Mouse (Mus musculus): ENCODE results near the gene C87436. TPM values are rescaled to one million over a fixed set of nuclear protein-coding genes. Genes with fewer than 3 reads are reported as not detected.

The C87436 gene
- polyA plus RNA-seq, 1 experiment from 2014 or later, result 24.8 TPM

- no peak overlapping the region for H3K4me3 ChIP-seq (ENCODE audit: low read depth, low read length)
- H3K9ac ChIP-seq (ENCODE audit: low read depth, low read length), result no peak overlapping the region
- no peak overlapping the region for H3K27ac ChIP-seq (ENCODE audit: low read depth, low read length)
- no peak overlapping the region for H3K4me2 ChIP-seq
- H3K4me1 ChIP-seq (replicated peaks; ENCODE audit: control insufficient read depth, insufficient read depth, low read length), result peaks cover 6% of the 10 kb centered on the region; the same call in 1 of the 2 replicates
- DNase-seq (ENCODE audit: low spot score) (no peak), ATAC-seq (replicated peaks; ENCODE audit: low FRiP score) (no peak)
- no peaks in the 10 kb centered on the region for H3K9me3 ChIP-seq (ENCODE audit: control insufficient read depth, low read length)
- peaks cover 2% of the 10 kb centered on the region; the same call in 1 of the 2 replicates for H3K36me3 ChIP-seq (ENCODE audit: control insufficient read depth, insufficient read depth, low read length)
- H3K27me3 ChIP-seq (replicated peaks; ENCODE audit: control insufficient read depth, insufficient read depth, low read length), result no peaks in the 10 kb centered on the region
These were observed 31.9 kb upstream of the C87436 start for GRCm38 (mm10) chr6:86406306-86406705.

- H3K36me3 ChIP-seq (ENCODE audit: control insufficient read depth, insufficient read depth, low read length), result peaks cover 36% of the 10 kb centered on the region
- H3K4me1 ChIP-seq (replicated peaks; ENCODE audit: control insufficient read depth, insufficient read depth, low read length), result no peaks in the 10 kb centered on the region
- ATAC-seq (replicated peaks; ENCODE audit: low FRiP score) (no peak), DNase-seq (ENCODE audit: low spot score) (no peak)
- H3K27ac ChIP-seq (ENCODE audit: low read depth, low read length), result no peak overlapping the region
- H3K9me3 ChIP-seq (ENCODE audit: control insufficient read depth, low read length), result no peaks in the 10 kb centered on the region
- no peak overlapping the region for H3K9ac ChIP-seq (ENCODE audit: low read depth, low read length)
- no peak overlapping the region for H3K4me2 ChIP-seq
- WGBS, result 85% methylated on average over 6 of the region's 6 CpGs
- no peaks in the 10 kb centered on the region for H3K27me3 ChIP-seq (replicated peaks; ENCODE audit: control insufficient read depth, insufficient read depth, low read length)
- no peak overlapping the region for H3K4me3 ChIP-seq (ENCODE audit: low read depth, low read length)
These were observed 19.5 kb upstream of the C87436 start for GRCm38 (mm10) chr6:86418711-86419110.

GRCm38 (mm10) chr6:86419239-86419638, 18.9 kb upstream of the C87436 start:
- Histone ChIP-seq H3K36me3 (ENCODE audit: control insufficient read depth, insufficient read depth, low read length) (peaks cover 38% of the 10 kb centered on the region), H3K4me2 (no peak overlapping the region), H3K27ac (ENCODE audit: low read depth, low read length) (no peak overlapping the region), H3K27me3 (replicated peaks; ENCODE audit: control insufficient read depth, insufficient read depth, low read length) (no peaks in the 10 kb centered on the region), H3K4me3 (ENCODE audit: low read depth, low read length) (no peak overlapping the region), H3K9ac (ENCODE audit: low read depth, low read length) (no peak overlapping the region), H3K9me3 (ENCODE audit: control insufficient read depth, low read length) (no peaks in the 10 kb centered on the region), H3K4me1 (replicated peaks; ENCODE audit: control insufficient read depth, insufficient read depth, low read length) (no peaks in the 10 kb centered on the region)
- DNase-seq (ENCODE audit: low spot score) (no peak), ATAC-seq (replicated peaks; ENCODE audit: low FRiP score) (no peak)
- 84% methylated on average over 3 of the region's 3 CpGs for WGBS

- DNase-seq (ENCODE audit: low spot score), result no peak
- H3K27me3 ChIP-seq (replicated peaks; ENCODE audit: control insufficient read depth, insufficient read depth, low read length), result no peaks in the 10 kb centered on the region
- no peak for ATAC-seq (replicated peaks; ENCODE audit: low FRiP score)
- no peaks in the 10 kb centered on the region for H3K4me1 ChIP-seq (replicated peaks; ENCODE audit: control insufficient read depth, insufficient read depth, low read length)
- no peak overlapping the region for H3K4me2 ChIP-seq
- 76% methylated on average over 6 of the region's 6 CpGs for WGBS
- H3K9ac ChIP-seq (ENCODE audit: low read depth, low read length), result no peak overlapping the region
- H3K9me3 ChIP-seq (ENCODE audit: control insufficient read depth, low read length), result no peaks in the 10 kb centered on the region
- H3K4me3 ChIP-seq (ENCODE audit: low read depth, low read length), result no peak overlapping the region
- H3K27ac ChIP-seq (ENCODE audit: low read depth, low read length), result no peak overlapping the region
- H3K36me3 ChIP-seq (ENCODE audit: control insufficient read depth, insufficient read depth, low read length), result peaks cover 39% of the 10 kb centered on the region
These were observed 17.7 kb upstream of the C87436 start for GRCm38 (mm10) chr6:86420491-86420890.

- peaks cover 30% of the 10 kb centered on the region; the same call in 1 of the 2 replicates for H3K36me3 ChIP-seq (ENCODE audit: control insufficient read depth, insufficient read depth, low read length)
- H3K27me3 ChIP-seq (replicated peaks; ENCODE audit: control insufficient read depth, insufficient read depth, low read length), result no peaks in the 10 kb centered on the region
- no peak within 1 kb of the TSS for H3K4me2 ChIP-seq
- H3K9ac ChIP-seq (ENCODE audit: low read depth, low read length), result no peak within 1 kb of the TSS
- no peak within 1 kb of the TSS for H3K4me3 ChIP-seq (ENCODE audit: low read depth, low read length)
- no peak within 1 kb of the TSS for H3K27ac ChIP-seq (ENCODE audit: low read depth, low read length)
- DNase-seq (ENCODE audit: low spot score) (no peak), ATAC-seq (replicated peaks; ENCODE audit: low FRiP score) (no peak)
- H3K4me1 ChIP-seq (replicated peaks; ENCODE audit: control insufficient read depth, insufficient read depth, low read length), result no peaks in the 10 kb centered on the region
- H3K9me3 ChIP-seq (ENCODE audit: control insufficient read depth, low read length), result no peaks in the 10 kb centered on the region
- 88% methylated on average over 1 of the region's 1 CpGs for WGBS
These were observed 11.8 kb upstream of the C87436 start, which contains the start of gene Gm44790 for GRCm38 (mm10) chr6:86426358-86426757. Gene Gm44790 (plus strand): TSS chr6:86426658.

GRCm38 (mm10) chr6:86431531-86431930, 6.6 kb upstream of the C87436 start:
- DNase-seq (ENCODE audit: low spot score) (no peak), ATAC-seq (replicated peaks; ENCODE audit: low FRiP score) (no peak)
- Histone ChIP-seq H3K9ac (ENCODE audit: low read depth, low read length) (no peak overlapping the region), H3K27me3 (replicated peaks; ENCODE audit: control insufficient read depth, insufficient read depth, low read length) (no peaks in the 10 kb centered on the region), H3K4me3 (ENCODE audit: low read depth, low read length) (no peak overlapping the region), H3K4me1 (replicated peaks; ENCODE audit: control insufficient read depth, insufficient read depth, low read length) (no peaks in the 10 kb centered on the region), H3K4me2 (no peak overlapping the region), H3K36me3 (ENCODE audit: control insufficient read depth, insufficient read depth, low read length) (peaks cover 32% of the 10 kb centered on the region; the same call in 1 of the 2 replicates), H3K27ac (ENCODE audit: low read depth, low read length) (no peak overlapping the region), H3K9me3 (ENCODE audit: control insufficient read depth, low read length) (no peaks in the 10 kb centered on the region)
- 94% methylated on average over 3 of the region's 3 CpGs for WGBS

GRCm38 (mm10) chr6:86433696-86434095, 4.5 kb upstream of the C87436 start:
- Histone ChIP-seq H3K9ac (ENCODE audit: low read depth, low read length) (no peak overlapping the region), H3K9me3 (ENCODE audit: control insufficient read depth, low read length) (no peaks in the 10 kb centered on the region), H3K27me3 (replicated peaks; ENCODE audit: control insufficient read depth, insufficient read depth, low read length) (no peaks in the 10 kb centered on the region), H3K4me2 (no peak overlapping the region), H3K36me3 (ENCODE audit: control insufficient read depth, insufficient read depth, low read length) (peaks cover 20% of the 10 kb centered on the region; the same call in 1 of the 2 replicates), H3K4me1 (replicated peaks; ENCODE audit: control insufficient read depth, insufficient read depth, low read length) (no peaks in the 10 kb centered on the region), H3K27ac (ENCODE audit: low read depth, low read length) (no peak overlapping the region), H3K4me3 (ENCODE audit: low read depth, low read length) (no peak overlapping the region)
- no peak for ATAC-seq (replicated peaks; ENCODE audit: low FRiP score)
- WGBS, result 91% methylated on average over 1 of the region's 1 CpGs
- DNase-seq (ENCODE audit: low spot score), result no peak

GRCm38 (mm10) chr6:86437711-86438110, 463 bp upstream of the C87436 start:
- peaks cover 6% of the 10 kb centered on the region for H3K4me1 ChIP-seq (replicated peaks; ENCODE audit: control insufficient read depth, insufficient read depth, low read length)
- peak overlapping the region; percentile 80 for H3K4me2 ChIP-seq
- WGBS, result 2% methylated on average over 14 of the region's 14 CpGs
- DNase-seq (ENCODE audit: low spot score), result peak; percentile 74
- peak; percentile 73 for ATAC-seq (replicated peaks; ENCODE audit: low FRiP score)
- H3K27ac ChIP-seq (ENCODE audit: low read depth, low read length), result peak overlapping the region; percentile 96
- H3K9me3 ChIP-seq (ENCODE audit: control insufficient read depth, low read length), result no peaks in the 10 kb centered on the region
- H3K4me3 ChIP-seq (ENCODE audit: low read depth, low read length), result peak overlapping the region; percentile 91
- peaks cover 12% of the 10 kb centered on the region; the same call in 1 of the 2 replicates for H3K36me3 ChIP-seq (ENCODE audit: control insufficient read depth, insufficient read depth, low read length)
- H3K27me3 ChIP-seq (replicated peaks; ENCODE audit: control insufficient read depth, insufficient read depth, low read length), result no peaks in the 10 kb centered on the region
- peak overlapping the region; percentile 96 for H3K9ac ChIP-seq (ENCODE audit: low read depth, low read length)

GRCm38 (mm10) chr6:86439119-86439496, 934 bp downstream of the C87436 start:
- ATAC-seq (replicated peaks; ENCODE audit: low FRiP score) (no peak), DNase-seq (ENCODE audit: low spot score) (no peak)
- peak overlapping the region; percentile 91 for H3K4me3 ChIP-seq (ENCODE audit: low read depth, low read length)
- H3K4me1 ChIP-seq (replicated peaks; ENCODE audit: control insufficient read depth, insufficient read depth, low read length), result peaks cover 6% of the 10 kb centered on the region
- H3K4me2 ChIP-seq, result peak overlapping the region; percentile 80
- peaks cover 13% of the 10 kb centered on the region; the same call in 1 of the 2 replicates for H3K36me3 ChIP-seq (ENCODE audit: control insufficient read depth, insufficient read depth, low read length)
- peak overlapping the region; percentile 96 for H3K27ac ChIP-seq (ENCODE audit: low read depth, low read length)
- no peaks in the 10 kb centered on the region for H3K27me3 ChIP-seq (replicated peaks; ENCODE audit: control insufficient read depth, insufficient read depth, low read length)
- H3K9me3 ChIP-seq (ENCODE audit: control insufficient read depth, low read length), result no peaks in the 10 kb centered on the region
- H3K9ac ChIP-seq (ENCODE audit: low read depth, low read length), result peak overlapping the region; percentile 96
- 3% methylated on average over 13 of the region's 13 CpGs for WGBS
